Mouse (Mus musculus) A20 (cell line): ENCODE measurements at regions not wholly inside any gene's neighbourhood (a gene's known extent, or its start where the extent isn't known, plus 50 kb on each side); places are given as distances from the start of the nearest gene placed in this dataset.

ENCODE experiments used
- DNase-seq: peaks from one replicate; pipeline ENCODE4 v3.0.0-alpha.2; 2011; ENCODE audit warnings: low read depth, low spot score

DNA sequence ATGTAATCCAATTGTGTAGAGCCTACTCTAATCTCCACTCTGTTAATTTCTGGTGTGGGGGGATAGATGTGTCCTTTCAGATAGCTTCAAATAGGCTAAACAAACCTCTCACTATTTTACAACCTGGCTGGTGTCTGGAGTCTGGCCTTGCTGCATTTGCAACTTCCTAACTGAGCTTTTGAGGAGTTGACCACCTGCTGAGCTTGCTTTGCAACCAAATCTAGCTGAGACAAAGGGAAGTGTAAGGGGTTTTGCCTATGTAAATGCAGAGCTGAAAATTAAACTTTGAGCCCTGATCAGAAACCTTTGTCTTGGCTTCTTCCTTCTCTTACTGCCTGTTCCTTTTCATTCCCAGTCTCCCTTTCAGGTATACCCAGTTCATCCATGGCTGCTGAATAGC, 404.3 kb downstream of the Cetn3 start:
- DNase-seq = no peak

DNA sequence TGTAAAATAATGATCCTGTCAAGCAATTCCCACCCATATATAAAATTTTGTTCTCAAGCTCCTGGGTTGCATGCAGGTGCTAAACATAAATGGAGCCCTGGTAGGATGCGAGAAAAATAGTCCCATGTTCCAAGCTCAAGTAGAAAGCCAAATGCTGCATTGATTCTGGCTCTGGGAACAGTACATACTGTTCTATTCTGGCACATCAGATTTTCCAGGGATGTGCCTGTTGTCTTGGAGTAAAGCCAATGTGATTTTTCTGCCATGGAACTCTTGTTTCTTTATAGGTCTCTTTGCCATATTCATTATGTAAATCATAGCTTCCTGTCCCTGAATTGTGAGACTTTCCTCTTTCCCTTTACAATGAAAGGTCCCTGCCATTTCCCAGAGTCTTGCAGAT, 417.9 kb downstream of the Cetn3 start:
- DNase-seq = no peak

DNA sequence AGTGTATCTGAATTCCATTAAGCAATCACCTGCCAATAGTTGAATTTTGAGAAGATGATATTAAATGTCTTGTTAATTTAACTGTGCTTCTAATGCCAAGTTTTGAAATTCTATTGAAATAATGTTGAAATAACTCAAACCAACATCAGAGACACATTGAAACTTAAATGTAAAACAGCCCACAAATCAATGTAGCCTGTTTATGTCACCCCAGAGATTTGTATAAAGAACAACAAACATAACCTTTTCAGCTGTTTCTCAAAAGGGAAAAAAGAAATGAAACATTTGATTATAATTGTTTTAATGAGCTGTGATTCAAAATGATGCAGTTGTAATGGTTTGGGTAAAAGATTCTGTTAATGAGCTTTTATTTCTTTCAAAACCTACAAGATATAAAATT, 442.6 kb downstream of the Cetn3 start:
- DNase-seq = no peak

DNA sequence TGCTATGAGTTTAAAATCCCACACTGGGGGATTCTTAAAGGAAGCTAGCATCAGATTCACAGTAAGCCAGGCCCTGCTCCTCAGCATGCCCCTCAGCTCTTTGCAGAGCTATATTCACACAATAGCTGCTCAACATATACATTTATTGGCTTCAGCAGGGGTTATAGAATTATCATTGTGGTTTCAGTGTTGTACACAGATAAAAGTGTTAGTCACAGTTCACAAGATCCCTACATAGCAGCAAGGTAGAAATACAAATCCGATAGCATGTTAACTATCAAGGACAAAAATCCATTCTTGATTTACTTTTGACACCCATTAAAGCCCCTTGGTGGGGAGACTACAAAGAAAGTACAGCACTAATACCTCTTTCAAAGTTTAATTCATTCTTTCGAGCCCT, 451.0 kb downstream of the Cetn3 start:
- DNase-seq = no peak

DNA sequence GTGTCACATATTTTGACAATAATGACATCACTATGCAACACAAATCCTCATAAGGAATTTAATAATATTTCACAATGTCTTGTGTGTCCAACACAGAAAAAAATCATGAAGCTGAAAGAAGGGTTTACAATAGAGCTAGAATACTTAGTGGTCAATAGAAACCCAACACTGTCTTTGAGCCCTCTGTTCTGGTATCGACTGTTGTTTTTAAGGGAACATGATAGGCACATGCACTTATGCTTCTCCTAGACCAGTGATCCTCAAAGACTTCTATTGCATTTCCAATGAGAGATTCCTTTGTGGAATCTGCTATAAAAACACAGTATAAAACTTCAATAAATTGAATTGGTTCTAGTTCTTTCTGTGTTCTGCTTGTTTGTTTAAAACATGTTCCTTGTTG, 463.4 kb downstream of the Cetn3 start:
- DNase-seq = no peak

DNA sequence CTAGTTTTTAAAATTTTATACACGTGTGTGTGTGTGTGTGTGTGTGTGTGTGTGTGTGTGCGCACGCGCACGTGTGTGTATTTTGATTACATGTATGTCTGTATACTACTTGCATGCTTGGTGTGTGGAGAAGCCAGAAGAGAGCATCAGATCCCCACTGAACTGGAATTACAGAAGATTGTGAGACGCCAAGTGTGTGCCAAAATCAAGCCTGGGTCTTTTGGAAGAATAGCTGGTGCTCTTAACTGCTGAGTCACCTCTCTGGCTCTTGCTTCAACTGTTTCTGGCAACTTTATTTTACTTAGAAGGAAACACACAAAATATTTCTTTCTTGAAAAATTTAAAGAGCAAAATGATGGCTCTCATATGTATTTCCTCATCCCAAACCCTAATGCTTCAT, 467.5 kb downstream of the Cetn3 start:
- no peak for DNase-seq

DNA sequence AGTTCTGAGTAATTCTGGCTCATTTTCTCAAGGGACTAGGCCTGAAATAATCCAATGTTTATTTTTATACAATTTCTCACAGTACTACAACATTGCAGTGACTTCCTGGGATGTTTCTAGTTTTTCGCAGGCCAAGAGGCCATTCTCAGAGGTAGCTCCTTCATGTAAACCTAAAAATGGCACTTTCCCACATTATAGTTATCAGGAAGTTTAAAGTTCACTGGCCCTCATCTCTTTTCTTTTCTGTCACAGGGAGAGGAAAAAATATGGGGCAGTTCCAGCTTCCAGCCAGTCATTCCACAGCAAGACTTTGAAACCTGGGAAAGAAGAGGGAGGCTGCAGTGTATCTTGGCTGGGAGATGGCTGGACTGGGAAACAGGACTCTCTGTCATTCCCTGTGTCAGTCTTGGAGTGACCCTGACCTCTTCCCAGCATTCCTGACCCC, 475.6 kb downstream of the Cetn3 start:
- DNase-seq = no peak

DNA sequence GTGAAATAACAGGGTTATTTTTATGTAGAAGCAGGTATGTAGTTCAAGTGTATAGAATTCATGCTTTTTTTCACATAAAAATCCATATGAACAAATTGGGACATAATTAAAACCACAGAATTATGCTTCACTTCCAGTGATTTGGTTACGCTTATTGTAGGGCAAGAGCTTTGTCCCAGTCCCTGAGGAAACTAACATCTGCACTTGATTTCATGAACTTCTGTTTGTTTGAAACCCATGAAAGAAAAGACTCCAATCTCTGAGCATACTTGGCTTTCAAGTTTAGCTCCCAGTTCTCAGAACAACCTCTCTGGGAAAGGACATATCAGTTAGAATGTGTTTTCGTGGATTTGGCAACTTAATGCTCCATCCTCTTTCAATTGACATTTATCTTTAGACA, 481.4 kb downstream of the Cetn3 start:
- DNase-seq = no peak

DNA sequence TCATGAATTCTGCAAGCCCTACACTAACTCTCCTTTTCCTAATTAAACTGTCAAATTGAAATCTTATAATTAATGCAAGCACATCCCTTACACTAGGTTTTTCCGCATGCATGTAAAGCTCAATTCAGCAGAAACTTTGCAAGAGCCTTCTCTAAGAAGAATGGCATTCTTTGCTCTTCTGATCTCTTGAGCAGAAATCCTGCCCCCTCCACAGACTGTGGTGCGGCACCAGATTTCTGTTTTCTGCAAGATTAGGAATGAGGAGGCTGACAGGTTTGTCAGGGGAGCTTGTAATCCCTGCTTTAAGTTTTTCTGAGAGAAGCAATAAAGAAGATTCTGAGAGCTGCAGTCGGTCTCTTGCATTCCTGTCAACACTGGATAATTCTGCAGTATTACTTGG, 482.3 kb downstream of the Cetn3 start:
- DNase-seq = no peak

DNA sequence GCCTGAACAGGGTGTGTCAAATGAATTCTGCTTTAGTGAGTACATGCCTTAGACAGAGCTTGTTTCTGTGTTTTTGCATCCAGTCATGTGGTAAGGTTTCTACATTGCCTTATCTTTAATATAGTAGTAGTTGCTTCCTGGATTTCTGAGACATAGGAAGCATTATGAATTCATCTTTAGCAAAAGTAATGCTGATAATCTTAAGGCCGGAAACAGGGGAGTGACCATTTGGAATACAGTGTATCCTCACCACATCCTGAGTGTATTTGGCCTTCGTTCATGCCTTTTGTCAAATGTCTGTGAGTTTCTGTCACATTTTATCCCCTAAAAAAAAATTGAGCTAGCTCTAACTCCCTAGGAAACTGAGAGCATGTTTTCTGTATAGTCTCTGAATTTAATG, 482.9 kb downstream of the Cetn3 start:
- DNase-seq = no peak

DNA sequence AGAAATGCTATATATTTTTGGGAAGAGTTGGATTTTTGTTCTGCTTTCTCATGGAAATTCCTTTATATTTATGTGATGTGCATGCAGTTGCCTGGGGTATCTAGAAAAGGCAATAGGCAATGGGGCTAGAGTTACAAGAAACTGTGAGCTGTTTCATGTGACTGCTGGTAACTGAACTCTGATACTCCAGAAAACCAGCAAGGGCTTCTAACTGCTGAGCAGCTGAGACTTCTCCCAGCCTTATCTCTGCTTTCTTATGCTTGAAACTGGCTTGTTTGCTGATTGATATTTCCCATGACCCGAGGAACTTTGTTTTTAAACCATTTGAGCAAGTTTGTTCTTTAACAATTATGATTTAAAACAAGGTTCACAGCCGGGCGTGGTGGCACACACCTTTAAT, 491.9 kb downstream of the Cetn3 start:
- DNase-seq = no peak

DNA sequence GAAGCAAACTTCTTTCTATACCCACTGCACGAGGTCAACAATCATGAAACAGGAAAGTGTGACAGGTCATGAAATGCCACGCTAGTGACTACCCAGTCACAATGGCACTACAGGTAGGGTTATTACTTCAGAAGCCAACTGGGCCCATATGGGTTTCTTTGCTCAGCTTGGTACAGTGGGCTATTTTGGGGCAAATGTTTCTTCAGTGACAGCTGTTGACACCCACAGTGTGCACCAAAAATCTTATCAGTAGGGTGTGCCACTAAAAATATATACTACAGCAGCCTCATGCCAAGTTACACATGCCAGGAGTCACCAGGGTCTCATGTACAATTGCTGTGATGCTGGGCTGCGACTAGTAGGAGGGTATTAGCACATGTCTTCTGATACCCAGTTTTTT, 493.1 kb downstream of the Cetn3 start:
- DNase-seq = no peak

DNA sequence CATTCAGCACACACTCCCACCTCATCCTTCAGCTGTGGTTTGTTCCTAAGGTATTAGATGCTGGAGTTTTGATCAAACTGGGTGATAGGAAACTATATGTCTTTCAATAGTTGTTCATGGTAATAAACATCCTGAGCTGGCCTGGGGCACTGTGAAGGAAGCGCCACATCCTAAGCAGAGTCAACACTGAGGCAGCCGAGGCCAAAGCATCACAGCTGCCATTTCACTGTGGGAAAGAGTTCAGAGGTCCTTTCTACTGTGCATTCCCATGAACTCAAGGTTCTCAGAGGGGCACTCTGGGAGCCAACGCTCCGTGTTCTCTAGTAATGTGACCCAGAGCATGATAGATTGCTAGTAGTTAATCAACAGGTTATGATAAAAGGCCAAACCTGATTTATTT, 497.9 kb downstream of the Cetn3 start:
- no peak for DNase-seq

DNA sequence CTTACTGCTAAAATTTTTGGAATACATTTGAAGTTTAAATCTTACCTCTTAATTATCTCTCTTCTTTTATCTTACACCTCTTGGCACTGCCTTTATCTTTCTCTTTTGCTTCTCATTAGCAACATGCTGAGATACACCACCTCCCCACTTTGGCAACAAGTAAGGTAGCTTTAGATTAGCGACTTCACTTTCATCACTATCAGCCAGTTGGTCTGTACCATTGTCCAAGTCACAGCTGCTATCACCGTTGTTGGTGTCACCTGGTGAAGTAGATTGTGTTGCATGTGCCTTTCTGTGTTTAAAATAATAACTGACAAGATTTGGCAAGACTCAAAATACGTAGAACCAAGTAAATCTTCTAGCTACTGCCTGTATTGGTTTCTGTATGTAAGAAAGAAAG, 513.0 kb downstream of the Cetn3 start:
- DNase-seq = no peak

DNA sequence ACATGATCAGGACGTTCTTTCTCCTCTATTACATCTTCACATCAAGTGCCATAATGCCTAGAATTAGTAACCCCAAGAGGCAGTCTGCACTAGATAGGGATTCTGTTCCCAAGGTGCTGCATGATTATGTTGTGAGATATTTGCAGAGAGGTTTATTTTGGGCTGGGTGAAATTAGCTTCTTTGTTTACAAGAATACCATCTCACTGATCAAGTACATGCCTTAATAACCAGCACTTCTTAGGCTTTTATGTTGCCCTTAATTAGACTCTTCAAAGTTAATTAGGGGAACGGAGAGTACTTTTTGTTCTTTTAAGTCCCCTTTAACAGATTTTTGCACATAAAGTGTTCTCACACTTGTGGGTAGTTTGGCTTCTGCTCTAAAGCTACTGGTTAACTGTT, 521.4 kb downstream of the Cetn3 start:
- DNase-seq = no peak

DNA sequence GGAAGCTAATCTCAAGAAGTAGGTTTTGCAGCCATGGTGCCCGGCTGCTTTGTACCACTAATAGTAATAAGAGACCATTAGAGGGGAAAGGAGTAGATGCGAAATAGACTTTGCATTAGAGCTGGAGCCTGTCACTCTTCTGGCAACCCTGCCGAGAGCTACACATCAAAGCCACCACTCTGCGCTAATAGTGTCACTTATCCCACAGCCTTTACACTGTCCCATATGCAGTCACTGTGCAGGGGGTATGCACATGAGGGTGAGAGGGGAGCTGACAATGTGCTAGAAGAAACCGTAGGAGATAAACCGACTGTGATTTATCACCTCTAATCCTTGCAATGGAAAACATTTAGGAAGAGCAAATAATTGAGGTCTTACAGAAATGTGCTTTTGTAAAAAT, 522.2 kb downstream of the Cetn3 start:
- no peak for DNase-seq

DNA sequence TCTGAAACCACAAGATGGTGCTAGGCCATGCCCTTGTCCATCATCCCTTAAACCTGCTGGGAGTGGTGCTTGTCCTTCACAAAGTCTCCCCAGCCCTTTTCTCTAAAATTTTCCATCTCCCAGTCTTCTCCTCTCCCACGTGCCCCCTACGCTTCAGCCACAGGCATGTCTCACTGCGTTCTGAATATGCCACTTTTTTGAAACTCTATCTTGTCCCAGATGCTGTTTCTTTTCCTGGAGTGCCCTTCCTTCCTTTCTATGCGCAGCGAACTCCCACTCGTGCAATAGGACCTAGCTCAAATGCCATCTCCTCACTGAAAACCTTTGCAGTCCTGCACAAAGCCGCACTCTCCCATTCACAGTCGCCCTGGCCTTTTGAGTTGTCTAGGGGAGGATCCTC, 525.5 kb downstream of the Cetn3 start:
- no peak for DNase-seq

DNA sequence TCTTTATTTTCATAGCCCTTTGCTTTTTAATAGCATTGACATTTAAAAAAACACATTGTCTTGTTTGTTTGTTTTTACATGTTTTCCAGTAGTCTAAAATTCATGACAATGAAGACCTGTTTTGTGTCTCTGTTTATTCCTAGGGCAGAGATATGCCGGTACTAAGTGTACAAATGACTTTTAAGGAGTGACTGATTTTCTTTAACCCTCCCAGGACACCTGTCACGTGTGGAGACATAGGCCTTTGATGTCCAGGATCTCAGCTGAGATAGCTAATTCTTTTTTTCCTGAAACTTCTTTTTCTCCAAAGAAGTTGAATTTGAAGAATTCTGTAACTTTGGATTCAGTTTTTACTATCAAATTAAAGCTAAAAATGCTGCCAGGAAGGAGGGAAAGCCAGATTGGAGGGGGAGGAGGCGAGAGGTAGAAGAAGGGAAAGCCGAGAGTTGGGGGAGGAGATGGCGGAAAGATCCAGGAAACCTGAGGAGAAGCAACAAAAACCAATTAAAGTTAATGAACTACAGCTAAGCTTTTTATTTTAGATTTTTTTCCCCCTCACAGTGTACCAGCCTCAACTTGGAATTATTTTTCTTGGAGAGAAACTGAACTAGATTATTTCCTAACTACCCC, 533.8 kb downstream of the Cetn3 start:
- DNase-seq = no peak

DNA sequence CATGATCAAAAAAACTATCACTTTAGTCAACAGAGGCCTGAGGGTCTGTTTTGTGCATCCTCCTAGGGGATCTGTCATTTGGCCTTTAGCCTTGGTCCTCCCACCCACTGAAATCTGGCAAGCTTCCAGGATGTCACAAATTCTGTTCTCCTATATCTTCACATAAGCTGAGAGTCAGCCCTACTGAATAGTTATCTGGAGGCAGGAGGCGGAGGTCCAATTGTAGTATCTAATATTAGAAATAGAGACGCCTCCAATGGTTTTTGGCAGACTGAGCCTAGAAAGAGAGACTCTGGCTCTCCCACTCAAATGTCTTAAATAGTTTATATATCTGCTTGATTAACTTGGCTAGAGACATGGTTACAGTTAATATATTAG, 534.3 kb downstream of the Cetn3 start:
- DNase-seq = no peak

DNA sequence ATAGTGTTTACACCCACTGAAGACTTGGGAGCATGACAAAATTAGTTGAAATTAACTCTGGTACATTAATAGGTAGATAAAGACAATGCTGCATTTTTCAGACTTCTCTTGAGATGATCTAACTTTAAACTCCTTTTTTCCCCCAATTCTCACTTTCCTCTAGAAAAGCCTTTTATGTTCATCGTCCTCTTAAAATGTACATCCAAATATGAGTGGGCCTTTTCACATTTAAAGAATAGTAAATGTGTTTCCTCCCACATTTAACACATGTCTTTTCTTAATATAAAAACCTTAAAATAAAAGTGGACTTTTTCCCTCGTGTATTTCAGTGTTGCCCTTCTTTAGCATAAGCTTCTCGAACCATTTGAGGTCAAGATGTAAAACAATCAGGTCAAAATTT, 535.5 kb downstream of the Cetn3 start:
- DNase-seq = no peak

DNA sequence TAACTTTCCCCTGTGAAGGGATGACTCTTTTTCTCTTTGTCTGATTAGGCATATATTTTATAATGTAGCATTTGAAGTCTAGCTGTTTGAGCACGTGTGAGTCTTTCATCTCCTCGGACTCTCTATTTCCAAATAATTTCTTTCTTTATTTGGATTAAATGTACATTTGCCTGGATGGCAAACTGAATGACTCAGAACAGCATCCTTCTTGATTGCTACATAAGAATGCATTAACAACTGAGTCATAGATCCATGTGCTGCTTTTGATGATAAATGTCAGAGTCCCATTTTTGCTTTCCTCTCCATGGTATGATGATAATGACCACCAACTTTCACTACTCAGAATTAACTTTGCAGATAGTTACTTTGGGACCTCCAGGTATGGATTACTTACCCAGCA, 571.5 kb downstream of the Cetn3 start:
- no peak for DNase-seq

DNA sequence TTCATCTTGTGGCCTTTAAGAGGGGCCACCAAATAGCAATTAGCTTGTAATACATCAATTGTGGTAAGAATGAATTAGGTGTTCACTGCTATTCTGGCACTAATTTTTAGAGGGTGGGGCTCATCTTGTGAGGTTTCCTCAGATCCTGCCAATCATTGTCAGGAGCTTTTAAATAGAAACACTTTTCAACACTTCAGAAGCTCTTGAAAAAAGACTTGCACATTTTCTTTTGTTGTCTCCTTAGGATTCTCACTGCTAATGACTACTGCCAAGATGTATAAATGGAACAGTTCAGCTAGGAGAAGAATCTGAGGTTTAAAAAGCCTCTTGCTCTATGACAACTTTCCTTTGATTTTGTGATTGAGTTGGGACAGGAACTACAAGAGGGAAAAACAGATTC, 572.4 kb downstream of the Cetn3 start:
- no peak for DNase-seq

DNA sequence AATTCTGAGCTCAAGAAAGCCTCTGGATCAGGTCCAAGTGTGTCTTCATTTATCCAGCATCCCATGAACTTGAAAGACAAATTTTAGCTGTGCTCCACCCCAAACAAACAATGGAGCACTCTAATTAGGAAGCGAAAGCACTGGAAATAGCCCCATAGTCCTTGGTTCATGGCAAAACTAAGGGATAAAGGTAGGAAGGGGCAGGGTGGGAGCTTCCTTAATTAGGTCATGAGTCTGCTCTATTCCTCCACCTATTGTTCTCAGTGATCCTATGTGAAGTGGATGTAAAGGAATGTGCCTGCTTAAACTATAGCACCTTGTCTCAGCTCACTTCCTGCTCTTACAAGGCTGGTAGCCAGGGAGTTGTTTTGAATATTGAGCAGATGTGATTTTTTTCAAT, 576.6 kb downstream of the Cetn3 start:
- no peak for DNase-seq

DNA sequence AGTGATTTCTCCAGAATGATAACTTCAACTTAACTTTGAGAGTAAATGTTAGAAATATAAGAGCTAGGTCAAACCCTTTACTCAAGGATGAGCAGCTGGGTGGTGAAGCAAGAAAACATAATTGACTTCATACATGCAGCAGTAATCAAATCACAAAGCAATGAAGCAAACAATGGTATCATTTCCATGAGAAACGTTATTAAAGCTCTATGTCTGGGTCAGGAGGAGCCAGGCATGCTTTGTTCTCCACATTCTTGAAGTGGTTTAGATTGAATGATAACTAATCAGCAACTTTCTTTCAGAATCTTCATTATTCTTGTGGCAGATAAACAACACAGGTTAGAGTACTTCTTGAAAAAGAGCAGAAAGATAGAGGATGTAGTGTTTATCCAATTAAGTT, 577.8 kb downstream of the Cetn3 start:
- no peak for DNase-seq

DNA sequence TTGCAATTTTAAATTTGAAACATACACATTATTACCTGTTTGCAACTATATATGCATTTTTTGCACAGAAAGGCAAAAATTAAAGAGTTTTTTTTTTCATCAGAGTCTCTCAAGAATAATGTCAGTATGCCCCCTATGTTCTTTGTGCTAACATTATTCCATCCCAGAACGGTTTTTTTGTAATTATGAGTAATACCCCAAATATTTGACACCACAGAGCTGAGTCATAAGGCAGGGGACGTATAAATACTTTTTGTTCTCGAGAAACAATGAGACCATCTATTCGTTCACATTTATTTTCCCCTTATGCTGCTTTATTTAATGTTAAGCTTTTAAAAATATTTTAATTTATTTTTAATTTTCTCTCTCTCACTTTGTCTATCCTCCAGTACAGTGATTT, 578.5 kb downstream of the Cetn3 start:
- DNase-seq = no peak
